Mouse (Mus musculus) spleen, adult 18-20 months (tissue): Measurements from ENCODE around the gene Zc2hc1b.
"Not testable (repeated sequence)": the region's sequence is repeated elsewhere in the genome, so short reads cannot be mapped to it uniquely, and the experiment has no call there.

Source experiments
- DNase-seq, 2 experiments: peaks; one replicate each; pipeline ENCODE4 v3.0.0; 2022; ENCODE audit warnings: mixed read lengths in 2 of 2

Zc2hc1b gene

DNA sequence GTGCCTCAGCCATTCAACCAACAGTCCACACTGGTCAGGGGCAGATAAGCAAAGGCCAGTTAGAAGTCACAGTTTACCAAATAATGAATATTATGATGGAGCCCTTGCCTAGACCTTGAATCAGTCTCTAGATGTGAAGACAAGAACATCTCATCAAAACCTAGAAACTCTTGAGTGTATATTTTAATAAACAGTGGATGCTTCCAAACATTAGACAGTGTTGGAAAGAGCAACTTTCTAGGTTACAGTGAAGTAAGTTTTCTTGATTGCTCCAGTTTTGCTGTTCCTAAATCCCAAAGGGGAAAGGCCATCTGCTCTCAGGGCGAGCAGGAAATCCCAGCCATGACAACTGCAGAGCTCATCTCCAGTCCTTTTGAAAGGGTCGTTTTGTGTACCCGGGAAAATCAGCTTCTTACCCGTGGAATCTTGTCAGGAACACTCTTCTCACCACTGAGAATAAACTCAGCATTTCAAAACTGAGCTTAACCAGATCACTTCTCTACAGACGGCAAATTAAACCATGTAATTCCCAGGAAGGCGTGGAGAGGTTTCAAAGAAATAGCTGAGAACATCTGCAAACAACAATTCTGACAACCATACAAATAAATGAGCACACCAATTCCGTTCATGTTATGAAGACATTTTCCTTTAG, at the start of gene Zc2hc1b:
Gene Zc2hc1b (minus strand): TSS at position 51 of the 652 bp plus-strand sequence.
- DNase-seq: no peak

- no peak for DNase-seq
Observed at GRCm38 (mm10) chr10:13225377-13226063, 47.7 kb upstream of the Zc2hc1b start.

DNA sequence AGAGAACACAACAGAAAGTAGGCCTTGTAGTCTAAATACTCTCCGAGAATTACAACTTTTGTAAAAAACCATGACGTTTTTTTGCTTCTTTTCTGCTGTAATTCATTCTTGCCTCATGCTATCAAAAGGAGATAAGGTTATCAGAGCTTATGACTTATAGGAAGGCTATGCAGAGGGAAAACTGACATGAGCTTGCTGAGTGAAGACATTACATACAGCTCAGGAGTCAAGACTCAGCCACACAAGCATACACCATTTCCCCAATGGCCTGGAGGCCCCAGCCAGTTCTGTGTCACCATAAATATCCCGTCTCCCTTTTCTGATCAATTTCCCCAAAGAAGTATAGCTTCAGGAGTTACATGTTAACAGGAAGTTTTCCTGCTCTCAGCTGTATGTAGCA, 44.3 kb upstream of the Zc2hc1b start:
- no peak for DNase-seq

DNA sequence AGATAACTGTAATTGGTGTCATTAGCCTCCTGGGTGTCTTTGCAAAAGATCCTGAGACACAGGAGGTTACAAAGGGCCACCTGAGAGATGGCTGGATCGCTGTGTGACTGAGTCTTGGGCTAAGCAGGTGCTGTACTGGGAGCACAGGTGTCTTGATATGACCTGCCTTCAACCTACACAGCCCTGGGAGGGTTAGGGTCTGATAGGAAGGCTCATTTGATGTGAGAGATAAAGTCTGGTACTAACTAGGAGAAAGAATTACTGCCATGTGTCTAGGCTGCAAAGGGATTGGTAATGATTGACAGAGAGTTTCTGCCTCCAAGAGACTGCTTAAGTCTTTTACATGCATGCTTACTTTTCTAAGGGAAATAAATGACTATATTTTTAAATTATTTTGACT, 42.2 kb upstream of the Zc2hc1b start:
- DNase-seq: no peak

DNA sequence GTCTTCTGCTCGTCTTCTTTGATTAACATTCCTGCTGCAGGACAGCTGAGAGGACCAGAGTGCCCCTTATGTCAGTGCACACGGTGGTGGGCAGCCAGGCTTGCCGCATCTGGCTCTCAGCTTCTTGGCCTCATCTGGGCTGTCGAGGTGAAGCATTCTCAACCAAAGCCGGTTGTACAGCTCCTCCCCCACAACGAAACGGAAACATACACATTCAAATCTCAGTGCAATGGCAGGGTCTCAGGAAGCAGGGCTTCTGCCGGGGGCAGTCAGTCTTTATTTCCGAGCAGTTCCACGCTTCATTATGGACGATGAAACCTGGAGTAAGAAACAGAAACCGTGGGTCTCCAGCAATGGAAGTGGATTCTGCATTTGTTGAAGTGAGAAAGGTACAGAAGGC, 36.1 kb upstream of the Zc2hc1b start:
- DNase-seq: no peak

DNA sequence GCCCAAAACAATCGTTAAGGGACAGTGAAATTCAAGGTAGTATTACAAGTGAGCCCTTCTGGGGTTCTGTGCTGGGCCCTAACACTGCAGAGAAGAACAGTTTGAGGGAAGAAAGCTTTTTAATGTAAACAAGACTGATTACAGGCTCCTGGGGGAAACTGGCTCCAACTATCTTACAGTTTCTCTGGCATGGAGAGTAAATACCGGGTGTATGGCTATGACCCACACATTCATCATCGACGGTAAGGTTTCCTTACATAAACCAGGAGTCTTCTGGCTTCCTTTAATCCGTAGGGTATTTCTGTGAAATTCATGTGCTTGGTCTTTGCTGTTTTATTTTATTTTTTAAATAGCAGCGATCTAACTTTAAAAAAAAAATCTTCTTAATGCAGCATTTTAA, 35.0 kb upstream of the Zc2hc1b start:
- no peak for DNase-seq

DNA sequence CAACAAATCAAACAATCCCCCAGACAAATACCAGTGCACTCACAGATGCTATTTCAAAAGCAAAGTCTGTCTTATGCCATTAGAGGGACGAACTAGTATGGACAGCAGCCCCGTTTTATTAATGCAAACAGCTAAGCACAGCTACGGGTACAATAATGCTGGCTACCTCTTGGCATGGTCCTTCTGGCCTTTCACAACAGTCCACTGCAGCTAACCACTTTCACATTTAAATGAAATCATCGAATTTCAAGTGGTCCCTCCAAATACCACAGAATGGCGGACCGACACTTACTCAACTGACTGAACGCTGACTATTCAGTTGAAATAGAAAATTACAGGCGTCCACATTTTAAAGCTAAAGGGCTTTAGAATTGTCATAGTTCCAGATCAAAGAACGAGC, 34.5 kb upstream of the Zc2hc1b start:
- no peak for DNase-seq

- no peak for DNase-seq
Observed at GRCm38 (mm10) chr10:13209930-13210637, 32.3 kb upstream of the Zc2hc1b start.

DNA sequence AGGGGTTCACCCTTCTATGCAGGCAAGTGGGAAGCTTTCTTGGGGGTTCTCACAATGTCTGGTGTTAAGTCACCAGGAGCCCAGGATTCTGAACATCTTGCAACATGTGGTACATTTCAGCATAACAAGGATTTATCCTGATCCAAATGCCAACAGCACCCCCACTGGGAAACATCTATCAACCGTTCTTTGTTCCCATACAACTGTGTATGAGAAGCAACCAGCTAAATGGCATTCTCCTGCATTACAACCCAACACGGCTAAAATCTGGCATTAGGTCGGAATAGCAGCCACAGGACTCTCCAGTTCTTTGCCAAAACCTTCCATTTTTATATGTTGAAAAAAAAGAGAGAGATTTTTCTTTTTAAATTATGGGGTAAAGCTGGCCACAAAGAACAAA, 31.7 kb upstream of the Zc2hc1b start:
- no peak for DNase-seq

GRCm38 (mm10) chr10:13209061-13209460, 31.2 kb upstream of the Zc2hc1b start:
- DNase-seq: no peak

DNA sequence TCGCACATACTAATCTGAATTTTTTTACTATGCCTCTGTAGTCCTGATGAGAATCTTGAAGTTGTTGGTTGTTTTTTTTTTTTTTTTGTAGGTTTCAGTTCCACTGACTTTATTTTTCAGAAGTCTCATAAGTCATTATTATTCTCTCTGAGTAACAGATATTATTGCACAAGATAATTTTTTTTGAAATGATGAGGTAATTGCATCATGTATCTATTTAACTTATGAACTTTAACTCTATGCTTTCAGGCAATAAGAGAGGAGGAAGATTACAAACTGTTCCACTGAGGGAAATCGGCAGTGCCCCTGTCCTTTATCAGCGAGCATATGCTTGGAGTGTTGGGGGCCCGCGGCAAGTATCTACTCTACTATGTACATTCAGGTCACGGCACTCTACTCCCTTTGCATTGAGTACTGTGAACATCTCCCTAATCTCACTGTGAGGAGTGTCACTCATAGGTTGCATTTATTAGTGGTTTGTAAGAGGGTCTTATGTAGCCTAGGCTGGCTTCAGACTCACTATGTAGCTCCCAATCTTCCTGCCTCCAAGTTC, 24.0 kb upstream of the Zc2hc1b start:
- DNase-seq: no peak

DNA sequence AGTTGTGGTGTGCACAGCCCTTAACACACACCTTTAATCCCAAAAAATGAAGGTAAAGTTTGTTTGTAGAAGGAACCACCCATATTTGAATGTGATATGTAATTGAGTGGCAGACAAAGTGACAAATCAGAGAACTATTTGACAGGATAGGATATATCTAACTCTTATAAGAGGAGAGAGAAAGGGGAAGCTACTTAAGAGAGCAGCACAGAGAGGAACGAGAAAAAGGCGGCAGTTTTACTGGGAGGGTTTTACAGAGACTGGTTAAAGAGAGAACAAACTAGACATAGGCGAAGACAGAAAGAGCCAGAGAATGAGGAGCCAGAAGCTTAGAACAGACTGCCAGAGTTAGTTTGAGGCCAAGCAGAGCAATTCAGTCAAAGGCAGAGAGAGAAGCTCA, 23.0 kb upstream of the Zc2hc1b start:
- DNase-seq: no peak

GRCm38 (mm10) chr10:13199234-13199633, 21.4 kb upstream of the Zc2hc1b start:
- DNase-seq: no peak

DNA sequence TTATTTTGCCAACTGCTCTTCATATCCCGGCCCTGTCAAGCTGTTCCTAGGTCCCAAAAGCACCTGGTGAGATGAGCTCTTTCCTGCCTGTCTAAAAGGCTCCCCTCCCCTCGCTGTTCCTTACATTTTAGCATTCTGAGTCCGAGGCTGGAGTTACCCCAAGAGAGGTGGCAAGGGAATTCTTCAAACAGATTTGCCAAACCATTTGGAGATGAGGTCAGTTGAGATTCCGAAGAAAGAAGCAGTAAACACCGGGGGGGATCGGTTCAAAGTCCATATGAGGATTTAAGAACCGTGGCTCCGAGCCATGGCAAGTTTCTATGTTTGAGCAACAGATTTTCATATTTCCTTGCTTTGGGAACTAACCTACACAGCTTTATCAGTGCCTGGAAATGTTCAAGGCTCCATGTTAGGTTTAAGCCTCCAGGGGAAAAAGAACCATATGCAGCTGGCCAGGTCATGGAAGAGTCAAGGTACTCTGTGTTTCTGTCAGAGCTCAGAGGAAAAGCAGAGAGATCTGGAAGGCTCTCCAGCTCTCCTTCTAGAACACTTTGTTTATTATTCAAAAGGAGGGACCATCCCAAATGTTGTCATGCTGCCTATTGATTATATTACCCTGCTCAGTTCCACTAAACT, 19.2 kb upstream of the Zc2hc1b start:
- DNase-seq: no peak

- not testable (repeated sequence) for DNase-seq
Observed at GRCm38 (mm10) chr10:13193496-13193895, 15.7 kb upstream of the Zc2hc1b start.

DNA sequence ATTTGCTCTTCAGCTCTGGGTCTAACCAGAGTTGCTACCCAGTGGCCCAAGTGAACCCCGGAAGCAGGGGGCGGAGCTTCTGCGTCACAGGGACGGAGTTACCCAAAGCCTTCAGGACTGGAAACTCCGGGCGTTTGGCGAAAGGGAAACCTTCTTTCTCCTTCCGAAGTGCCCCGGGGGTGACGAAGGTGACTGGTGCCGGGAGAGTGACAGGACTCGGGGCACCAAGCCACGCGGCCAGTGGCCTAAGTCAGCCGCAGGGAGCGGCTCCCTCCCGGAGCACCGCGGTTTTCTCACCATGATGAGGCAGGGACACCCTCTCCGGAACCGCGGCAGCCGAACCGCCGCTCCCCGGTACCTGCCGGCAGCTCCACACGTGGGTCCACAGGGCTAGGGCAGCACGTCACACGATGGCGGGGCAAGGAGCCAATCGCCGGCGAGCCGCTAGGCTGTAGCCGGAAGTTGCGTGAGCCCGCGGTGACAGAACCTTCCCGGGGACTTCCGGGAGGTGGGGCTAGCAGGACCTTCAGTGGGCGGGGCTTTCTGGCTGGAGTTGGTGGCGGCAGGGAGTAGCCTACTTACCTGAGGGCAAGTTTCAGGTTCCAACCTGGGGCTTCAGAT, 15.0 kb upstream of the Zc2hc1b start, which contains the start of gene Ltv1:
Gene Ltv1 (minus strand): TSS at position 438 of the 621 bp plus-strand sequence.
- peak; percentile 91 to 94 for DNase-seq

DNA sequence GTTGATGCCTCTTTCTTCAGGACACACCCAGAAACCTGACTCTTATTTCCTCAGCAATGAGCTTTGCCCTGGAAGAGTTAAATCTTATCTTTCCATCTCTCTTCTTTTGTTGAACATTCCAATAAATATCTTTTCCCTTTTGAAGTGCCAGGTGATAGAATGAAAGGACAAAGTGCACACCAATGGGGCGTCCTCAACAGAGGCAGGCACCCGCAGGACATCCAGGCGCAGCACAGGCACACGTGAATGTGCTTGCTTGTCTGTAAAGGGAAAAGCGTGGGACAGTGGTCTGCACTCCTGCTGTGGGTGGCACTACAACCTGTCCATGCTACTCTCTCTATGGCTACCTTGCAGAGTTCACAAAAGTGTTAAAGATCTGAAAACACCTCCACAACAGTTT, 12.1 kb upstream of the Zc2hc1b start:
- no peak for DNase-seq

DNA sequence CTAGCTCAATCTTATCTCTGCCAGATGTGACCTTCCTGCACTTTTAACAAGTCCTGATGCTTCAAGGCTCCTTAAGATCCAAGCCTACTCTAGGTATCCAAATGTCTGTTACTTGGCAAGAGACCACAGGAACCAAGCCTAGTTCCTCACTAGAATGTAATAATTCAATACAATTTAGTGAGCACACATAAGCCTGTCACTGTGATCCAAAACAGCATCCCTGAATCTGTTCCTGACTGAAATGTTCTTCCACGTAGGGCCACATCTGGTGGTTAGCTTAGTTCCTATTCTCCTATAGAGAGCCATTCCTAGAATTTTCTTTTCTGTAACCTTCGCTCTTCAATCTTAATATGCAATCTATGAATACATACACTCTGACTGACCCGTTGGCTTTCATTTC, 8.9 kb upstream of the Zc2hc1b start:
- no peak for DNase-seq

- DNase-seq: no peak
Observed at GRCm38 (mm10) chr10:13184170-13184766, 6.4 kb upstream of the Zc2hc1b start.

- no peak for DNase-seq
Observed at GRCm38 (mm10) chr10:13180211-13180610, 2.4 kb upstream of the Zc2hc1b start.

- no peak for DNase-seq
Observed at GRCm38 (mm10) chr10:13175866-13176265, 2.0 kb downstream of the Zc2hc1b start.

DNA sequence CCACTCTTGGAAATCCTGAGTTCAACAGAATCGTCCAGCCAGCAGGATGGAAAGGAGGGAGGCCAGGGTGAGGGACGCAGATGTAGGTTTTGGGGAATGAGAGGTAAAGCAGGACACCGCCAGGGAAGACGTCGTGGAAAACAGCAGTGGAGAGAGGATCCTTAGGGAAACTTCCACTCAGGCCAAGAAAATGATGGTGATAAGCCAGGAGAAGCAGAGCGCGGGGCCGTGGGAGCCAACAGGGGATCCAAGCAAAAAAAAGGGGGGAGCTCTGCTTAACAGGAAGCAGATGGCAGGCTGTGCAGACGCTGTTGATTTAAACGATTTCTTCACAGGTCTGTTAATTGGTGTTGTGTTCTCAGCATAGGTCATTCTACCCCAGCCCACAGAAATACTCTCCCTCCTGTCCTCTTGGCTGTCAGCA, 5.0 kb downstream of the Zc2hc1b start:
- DNase-seq: no peak
